ENCODE assay signal across 10 mouse cellular contexts in genomic region chr1:127530849-127531580, GRCm38 (mm10).
A peak's percentile ranks its signal among the peaks of the same experiment; 100 is the strongest.
DNase-seq lines count a peak whose midpoint lies in the region; ATAC-seq and TF ChIP-seq lines count a peak whose summit lies in the region.
"Had no signal": no experiment of that assay in that cellular context is flagged by ENCODE, and none has a peak within 500 bp of the region (broad histone marks: within the 10 kb centered on the region; RNA-seq: fewer than 3 reads in every experiment).

No protein-coding gene starts in this region.

- H3K9me3 ChIP-seq in lung, postnatal 0 days (ENCODE audit: low read length), result no peaks in the 10 kb centered on the region
- H3K9me3 ChIP-seq in forebrain, embryonic 10.5 days, result no peaks in the 10 kb centered on the region
- H3K9me3 ChIP-seq: megakaryocyte, embryonic 14.5 days had no signal

- no peak for ATAC-seq in lung, postnatal 0 days
- no peak for ATAC-seq in inflammation-experienced regulatory T-cells, adult 6 months
- ATAC-seq: Patski had no signal

- TF ChIP-seq EP300 in lung, postnatal 0 days (IDR thresholded peaks at IDR 0.05), result no peak

- peak; percentile 9 for DNase-seq in lung, postnatal 0 days (ENCODE audit: low spot score)
- DNase-seq in lung, postnatal 4 days, result no peak
- peak; percentile 62 for DNase-seq in forebrain, embryonic 10.5 days (ENCODE audit: extremely low spot score, low spot score)
- DNase-seq in layer of hippocampus, postnatal 36 days, result peak; percentile 15 to 36
- DNase-seq in retina, postnatal 7 days (ENCODE audit: low read depth, low spot score), result peak; percentile 36
- DNase-seq in gastrocnemius, adult 8-10 months (ENCODE audit: low spot score in 2 of 2), result no peak
- DNase-seq in left cerebral cortex, postnatal 36 days (ENCODE audit: low spot score in 2 of 2), result no peak

- H3K27ac ChIP-seq in lung, postnatal 0 days (ENCODE audit: low read length), result no peak overlapping the region
- peak overlapping the region; percentile 69 for H3K27ac ChIP-seq in forebrain, embryonic 10.5 days

- WGBS in lung, postnatal 0 days, result 34% methylated on average over 14 of the region's 14 CpGs
- WGBS in forebrain, embryonic 10.5 days, result 27% methylated on average over 14 of the region's 14 CpGs

- H3K4me2 ChIP-seq in lung, postnatal 0 days (replicated peaks; ENCODE audit: low read depth, low read length), result no peak overlapping the region

- H3K9ac ChIP-seq in lung, postnatal 0 days (replicated peaks; ENCODE audit: low read depth), result no peak overlapping the region

- no peak overlapping the region for H3K4me3 ChIP-seq in lung, postnatal 0 days (ENCODE audit: low read depth, low read length)
- no peak overlapping the region for H3K4me3 ChIP-seq in forebrain, embryonic 10.5 days
- H3K4me3 ChIP-seq: megakaryocyte, embryonic 14.5 days had no signal

- no peaks in the 10 kb centered on the region for H3K27me3 ChIP-seq in lung, postnatal 0 days (replicated peaks; ENCODE audit: insufficient read depth, low read length)
- H3K27me3 ChIP-seq in forebrain, embryonic 10.5 days (ENCODE audit: poor library complexity, severe bottlenecking), result peaks cover 74% of the 10 kb centered on the region
- H3K27me3 ChIP-seq: megakaryocyte, embryonic 14.5 days had no signal

- intact Hi-C loops in left cerebral cortex, postnatal 36 days (cut with DNase I), result no loop called here

- no peak for TF ChIP-seq CTCF in lung, postnatal 0 days (IDR thresholded peaks at IDR 0.05)

- no peaks in the 10 kb centered on the region for H3K36me3 ChIP-seq in lung, postnatal 0 days (ENCODE audit: insufficient read depth, low read length)
- no peaks in the 10 kb centered on the region for H3K36me3 ChIP-seq in forebrain, embryonic 10.5 days (replicated peaks)

- H3K4me1 ChIP-seq in lung, postnatal 0 days (ENCODE audit: insufficient read depth, low read depth, low read length), result no peaks in the 10 kb centered on the region
- H3K4me1 ChIP-seq in forebrain, embryonic 10.5 days, result peaks cover 37% of the 10 kb centered on the region

Comparison
In these comparisons a context has a peak if more than half of its experiments do, and no peak if none do; other contexts are left out.
1. DNase-seq: peak in lung, postnatal 0 days (single experiment), forebrain, embryonic 10.5 days (single experiment), layer of hippocampus, postnatal 36 days (2 of 2) and retina, postnatal 7 days (single experiment); none in lung, postnatal 4 days (0 of 2), gastrocnemius, adult 8-10 months (0 of 2) and left cerebral cortex, postnatal 36 days (0 of 2).